Mouse (Mus musculus) bone marrow, adult 2 months (tissue): ENCODE measurements around the gene Plekhb1.

Source experiments
- CTCF ChIP-seq: fragments of 200-500 bp; IDR thresholded peaks from 2 replicates; pipeline ENCODE4 v1.5.1; 2011; ENCODE audit warnings: low read length, control low read depth; ENCODE audit not compliant: control insufficient read depth, insufficient read depth
- POLR2A ChIP-seq: fragments of 200-500 bp; IDR thresholded peaks from 2 replicates; pipeline ENCODE4 v1.6.1; 2011; ENCODE audit warnings: low read depth, mild to moderate bottlenecking, control low read depth, low read length, borderline replicate concordance; ENCODE audit not compliant: control insufficient read depth

GRCm38 (mm10) chr7:100661264-100661663 lies 950 bp downstream of the Plekhb1 start:
- TF ChIP-seq POLR2A: no peak
- no peak for TF ChIP-seq CTCF
